Mouse (Mus musculus): ENCODE results near the gene 2210418O10Rik.
"Not testable (repeated sequence)": the region's sequence is repeated elsewhere in the genome, so short reads cannot be mapped to it uniquely, and the experiment has no call there.

The 2210418O10Rik gene

GRCm38 (mm10) chr2:176226269-176226668 lies at the start of gene 2210418O10Rik:
Gene 2210418O10Rik (plus strand): TSS chr2:176226569.
- DNase-seq = not testable (repeated sequence)

GRCm38 (mm10) chr2:176248519-176248918 lies 22.1 kb downstream of the 2210418O10Rik start:
- DNase-seq = not testable (repeated sequence)

Data from kidney, postnatal 36 days (tissue).